Mouse (Mus musculus) macrophage (primary cell): Measurements from ENCODE around the gene Gpx5. TPM values are rescaled to one million over a fixed set of nuclear protein-coding genes. Genes with fewer than 3 reads are reported as not detected.

Experiments used
- H3K27ac ChIP-seq: fragments of 350-480 bp; formaldehyde crosslinking; 2 replicates; pipeline ENCODE4 v1.9.0; 2021
- H3K36me3 ChIP-seq: fragments of 350-480 bp; formaldehyde crosslinking; 2 replicates; pipeline ENCODE4 v1.9.0; 2021; ENCODE audit errors: inconsistent target
- H3K4me3 ChIP-seq: fragments of 350-480 bp; formaldehyde crosslinking; 2 replicates; pipeline ENCODE4 v1.9.0; 2021; ENCODE audit errors: inconsistent target
- H3K79me2 ChIP-seq: fragments of 350-480 bp; formaldehyde crosslinking; 2 replicates; pipeline ENCODE4 v1.9.0; 2021; ENCODE audit errors: inconsistent target
- WGBS: methylation state at CpG from one replicate; pipeline ENCODE4 v1.1.7; 2026; ENCODE audit warnings: inconsistent platforms; ENCODE audit not compliant: missing documents; 5-methylcytosine and 5-hydroxymethylcytosine counted together
- polyA plus RNA-seq: library from polyadenylated mRNA; stranded (reverse); fragments of 250-400 nt; gene quantifications from 3 replicates; pipeline ENCODE4 v1.2.4, GENCODE M21; 2018; ENCODE audit warnings: inconsistent platforms

Gpx5 gene
- polyA plus RNA-seq, 1 experiment from 2014 or later: not detected

DNA sequence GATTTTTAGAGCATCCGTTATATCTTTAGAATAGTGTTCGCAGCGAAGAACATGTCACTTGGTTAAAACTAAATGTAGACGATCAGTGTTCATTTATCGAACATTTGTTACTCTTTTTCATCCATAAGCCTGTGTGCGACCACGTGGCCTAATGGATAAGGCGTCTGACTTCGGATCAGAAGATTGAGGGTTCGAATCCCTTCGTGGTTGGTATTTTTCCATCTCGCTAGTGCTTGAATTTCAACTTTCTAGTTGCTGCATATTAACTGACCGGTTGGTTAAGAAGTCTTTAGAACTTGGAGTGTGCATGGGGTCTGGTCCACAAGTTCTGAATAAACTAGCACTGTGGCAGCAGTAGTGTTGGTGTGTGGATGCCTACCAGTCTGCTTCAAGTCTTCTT, 13.0 kb downstream of the Gpx5 start:
- Histone ChIP-seq H3K27ac (no peak overlapping the region), H3K4me3 (peak overlapping the region; percentile 42), H3K36me3 (no peaks in the 10 kb centered on the region), H3K79me2 (no peaks in the 10 kb centered on the region)
- 2% methylated on average over 13 of the region's 13 CpGs for WGBS

DNA sequence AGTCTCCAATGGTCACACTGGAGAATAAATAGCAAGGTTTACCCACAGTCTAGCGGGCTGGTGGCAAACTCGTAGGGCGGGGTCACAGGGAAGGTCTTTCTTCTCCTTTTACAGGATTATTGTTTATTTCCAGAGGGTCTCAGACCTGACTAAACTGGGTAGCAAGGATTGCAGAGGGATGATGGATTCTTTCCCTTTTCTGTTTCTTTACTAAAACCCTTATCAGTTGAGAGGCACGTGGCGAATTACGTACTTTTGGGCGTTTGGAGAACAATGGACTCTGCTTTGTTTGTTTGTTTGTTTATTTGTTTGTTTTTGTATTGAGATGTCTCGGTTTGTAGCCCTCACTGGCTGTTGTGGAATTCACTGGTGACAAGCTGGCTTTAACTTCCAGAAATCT, 13.5 kb downstream of the Gpx5 start:
- no peak overlapping the region for H3K27ac ChIP-seq
- H3K4me3 ChIP-seq: peak overlapping the region; percentile 42
- 4% methylated on average over 8 of the region's 8 CpGs for WGBS
- H3K79me2 ChIP-seq: no peaks in the 10 kb centered on the region
- no peaks in the 10 kb centered on the region for H3K36me3 ChIP-seq

DNA sequence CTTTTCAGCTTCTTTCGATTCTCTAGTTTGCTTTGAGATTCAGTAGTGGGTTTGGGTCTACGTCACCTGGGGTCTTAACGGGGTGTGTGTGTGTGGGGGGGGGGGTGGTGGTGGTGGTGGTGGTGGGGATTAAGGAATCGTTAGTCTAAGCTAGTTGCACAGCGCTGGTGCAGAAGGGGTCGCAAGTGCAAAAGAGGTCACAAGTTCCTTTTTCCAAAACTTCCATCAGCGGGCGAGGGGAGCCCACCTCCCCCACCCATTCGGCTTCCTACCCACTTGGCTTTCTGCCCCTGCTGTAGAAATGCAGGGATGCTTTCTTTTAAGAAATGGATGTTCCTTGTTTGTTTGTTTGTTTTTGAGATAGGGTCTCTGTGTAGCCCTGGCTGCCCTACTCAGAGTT, 16.0 kb downstream of the Gpx5 start:
- 2% methylated on average over 9 of the region's 9 CpGs for WGBS
- no peaks in the 10 kb centered on the region for H3K36me3 ChIP-seq
- no peaks in the 10 kb centered on the region for H3K79me2 ChIP-seq
- no peak overlapping the region for H3K27ac ChIP-seq
- H3K4me3 ChIP-seq: peak overlapping the region; percentile 44

DNA sequence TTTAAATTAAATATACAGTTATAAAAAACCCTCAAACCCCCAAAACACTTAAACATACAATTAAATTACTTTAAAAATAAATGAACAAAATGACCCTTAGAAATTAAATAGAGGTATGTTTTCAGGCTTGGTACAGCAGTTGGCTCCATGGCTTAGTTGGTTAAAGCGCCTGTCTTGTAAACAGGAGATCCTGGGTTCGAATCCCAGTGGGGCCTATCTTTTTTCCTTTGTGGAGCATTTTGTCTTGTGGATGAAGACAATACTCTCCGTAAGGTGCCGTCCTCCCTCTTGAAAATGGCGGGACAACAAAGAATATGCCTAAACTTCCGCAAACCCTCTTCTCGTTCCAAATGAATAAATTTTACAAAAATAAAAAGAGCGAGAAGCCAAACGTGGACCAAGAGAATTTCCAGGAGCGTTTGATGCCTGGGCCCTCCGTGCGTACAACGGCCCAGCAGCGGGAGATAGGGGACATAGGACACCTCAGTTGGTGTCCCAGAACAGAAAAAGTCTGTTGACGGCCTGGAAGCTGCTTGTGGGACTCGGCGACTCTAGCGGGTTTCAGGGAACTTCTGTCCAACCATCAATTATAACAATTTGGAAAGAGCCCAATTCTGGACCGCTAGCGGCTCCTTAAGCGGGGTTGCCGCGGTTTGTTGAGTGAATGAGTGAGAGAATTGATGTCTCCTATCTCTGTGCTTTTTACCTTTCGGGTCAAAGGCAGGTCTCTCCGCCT, 16.5 kb downstream of the Gpx5 start:
- H3K27ac ChIP-seq: no peak overlapping the region
- under 1% methylated on average over 25 of the region's 25 CpGs for WGBS
- H3K4me3 ChIP-seq: peak overlapping the region; percentile 44
- H3K36me3 ChIP-seq: no peaks in the 10 kb centered on the region
- no peaks in the 10 kb centered on the region for H3K79me2 ChIP-seq

DNA sequence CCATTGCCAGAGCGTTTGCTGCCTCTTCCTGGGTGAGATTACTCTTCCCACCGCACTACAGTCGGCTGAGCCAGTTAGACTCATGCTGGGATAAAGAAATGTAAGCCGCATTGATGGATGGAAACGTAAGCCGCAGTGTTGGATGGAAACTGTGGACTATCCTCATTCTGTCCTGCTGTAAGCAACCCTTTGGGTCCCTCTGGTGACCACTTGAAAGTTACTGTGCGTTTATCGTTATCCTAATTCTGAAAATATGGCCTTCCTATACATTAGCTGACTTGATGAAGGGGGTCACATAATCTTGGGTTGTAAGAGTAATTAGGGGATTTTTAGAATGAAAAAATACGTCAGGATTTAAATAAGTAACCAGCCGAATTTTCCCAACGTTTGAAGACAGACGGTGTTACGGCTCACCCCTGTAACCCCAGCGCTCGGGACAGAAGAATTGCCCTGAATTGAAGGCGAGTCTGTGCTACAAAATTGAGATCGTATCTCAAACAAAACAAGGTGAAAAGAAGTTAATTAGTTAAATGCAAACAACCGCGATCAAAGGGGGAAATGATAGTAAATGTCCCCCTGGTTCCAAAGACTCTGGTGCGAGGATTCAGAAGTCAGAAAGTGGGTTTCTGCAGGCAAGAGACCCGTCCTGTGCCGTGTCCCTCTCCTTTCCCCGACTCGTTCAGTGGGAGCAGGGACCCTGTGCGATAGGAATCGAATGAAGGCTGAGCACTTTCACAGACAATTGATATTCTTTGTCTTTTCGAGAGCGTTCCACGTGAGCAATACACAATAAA, 17.3 kb downstream of the Gpx5 start:
- no peaks in the 10 kb centered on the region for H3K79me2 ChIP-seq
- 4% methylated on average over 29 of the region's 29 CpGs for WGBS
- H3K36me3 ChIP-seq: no peaks in the 10 kb centered on the region
- no peak overlapping the region for H3K27ac ChIP-seq
- peak overlapping the region; percentile 44 for H3K4me3 ChIP-seq

DNA sequence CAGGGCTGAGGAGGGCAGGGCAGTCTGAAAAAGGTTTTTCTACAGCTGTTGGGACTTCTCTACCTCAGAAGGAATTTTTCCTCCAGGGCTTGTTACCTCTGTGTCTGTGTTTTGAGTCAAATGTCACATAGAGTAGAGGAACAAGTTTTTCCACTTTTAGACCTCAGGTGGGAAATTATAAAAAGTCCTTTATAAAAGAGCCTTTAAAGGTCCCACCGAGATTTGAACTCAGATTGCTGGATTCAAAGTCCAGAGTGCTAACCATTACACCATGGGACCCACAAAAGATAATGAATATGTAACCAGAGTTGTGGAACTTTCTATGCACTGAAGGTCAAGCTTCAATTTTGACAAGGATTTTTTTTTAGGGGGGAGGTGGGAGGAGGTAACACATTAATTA, 24.3 kb downstream of the Gpx5 start:
- Histone ChIP-seq H3K4me3 (no peak overlapping the region), H3K79me2 (no peaks in the 10 kb centered on the region), H3K27ac (no peak overlapping the region), H3K36me3 (no peaks in the 10 kb centered on the region)
- WGBS: 15% methylated on average over 1 of the region's 1 CpGs

DNA sequence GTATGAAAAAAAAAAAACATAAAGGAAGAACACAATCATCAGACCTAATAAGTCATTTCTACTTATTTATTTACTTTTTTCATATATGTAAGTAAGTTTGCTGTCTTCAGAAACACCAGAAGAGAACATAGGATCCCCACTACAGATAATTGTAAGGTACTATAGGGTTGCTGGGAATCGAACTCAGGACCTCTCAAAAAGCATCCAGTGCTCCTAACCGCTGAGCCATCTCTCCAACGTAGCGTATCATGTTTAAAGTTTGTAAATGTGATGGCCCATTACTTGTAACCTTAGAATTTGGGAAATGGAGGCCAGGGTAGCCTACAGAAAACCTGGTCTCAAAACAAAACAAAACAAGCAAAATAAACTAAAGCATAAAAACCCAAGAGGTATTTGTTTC, 25.0 kb downstream of the Gpx5 start:
- 77% methylated on average over 4 of the region's 4 CpGs for WGBS
- H3K4me3 ChIP-seq: no peak overlapping the region
- no peaks in the 10 kb centered on the region for H3K36me3 ChIP-seq
- H3K79me2 ChIP-seq: no peaks in the 10 kb centered on the region
- no peak overlapping the region for H3K27ac ChIP-seq

DNA sequence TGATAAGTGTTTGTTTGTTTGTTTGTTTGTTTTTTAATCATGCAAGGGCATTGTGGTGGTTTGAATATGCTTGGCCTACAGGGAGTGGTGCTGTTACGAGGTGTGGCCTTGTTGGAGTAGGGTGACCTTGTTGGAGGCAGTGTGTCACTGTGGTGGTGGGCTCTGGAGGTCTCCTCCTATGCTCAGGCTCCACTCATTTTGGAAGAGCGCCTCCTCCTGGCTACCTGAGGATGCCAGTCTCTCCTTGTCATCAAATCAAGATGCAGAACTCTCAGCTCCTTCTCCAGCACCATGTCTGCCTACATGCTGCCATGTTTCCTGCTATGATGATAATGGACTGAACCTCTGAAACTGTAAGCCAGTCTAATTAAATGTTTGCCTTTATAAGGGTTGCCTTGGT, 26.8 kb downstream of the Gpx5 start:
- H3K79me2 ChIP-seq: no peaks in the 10 kb centered on the region
- no peak overlapping the region for H3K4me3 ChIP-seq
- H3K27ac ChIP-seq: no peak overlapping the region
- 77% methylated on average over 2 of the region's 2 CpGs for WGBS
- H3K36me3 ChIP-seq: no peaks in the 10 kb centered on the region

DNA sequence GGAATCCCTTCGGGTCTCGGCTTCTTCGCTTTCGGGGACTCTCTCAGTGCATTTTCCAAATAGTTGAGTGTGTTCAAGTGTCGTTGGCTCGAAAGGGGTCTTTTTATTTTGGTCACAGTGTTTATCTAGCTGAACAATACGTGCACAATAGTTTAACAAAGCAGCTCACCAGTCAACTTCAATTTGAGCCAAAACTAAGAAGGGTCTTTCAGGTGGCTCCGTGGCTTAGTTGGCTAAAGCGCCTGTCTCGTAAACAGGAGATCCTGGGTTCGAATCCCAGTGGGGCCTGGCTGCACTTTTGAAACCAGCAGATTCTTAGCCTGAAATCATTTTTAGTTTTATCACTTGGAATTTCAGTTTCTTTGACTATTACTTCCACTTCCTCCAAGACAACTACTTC, 28.2 kb downstream of the Gpx5 start:
- H3K79me2 ChIP-seq: no peaks in the 10 kb centered on the region
- H3K36me3 ChIP-seq: no peaks in the 10 kb centered on the region
- WGBS: 11% methylated on average over 11 of the region's 11 CpGs
- no peak overlapping the region for H3K27ac ChIP-seq
- no peak overlapping the region for H3K4me3 ChIP-seq

DNA sequence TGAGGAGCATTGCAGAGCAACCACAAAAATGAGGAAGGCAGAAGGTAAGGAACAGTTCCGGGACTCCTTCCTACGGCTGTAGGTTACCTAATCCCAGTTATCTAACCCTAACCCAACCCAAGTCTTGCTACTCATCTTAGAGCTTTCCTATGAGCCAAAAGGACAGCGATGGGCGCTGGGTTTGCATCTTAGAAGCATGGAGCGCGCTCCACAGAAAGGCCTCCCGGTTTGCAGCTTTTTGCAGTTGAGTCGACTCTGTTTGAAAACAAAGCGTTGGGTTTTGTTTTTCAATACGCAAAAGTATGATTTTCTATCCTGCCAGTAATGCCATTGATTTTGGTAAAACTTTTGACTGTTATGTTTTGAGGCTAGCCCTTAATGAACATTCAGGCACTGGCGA, 28.6 kb downstream of the Gpx5 start:
- Histone ChIP-seq H3K36me3 (no peaks in the 10 kb centered on the region), H3K27ac (no peak overlapping the region), H3K4me3 (no peak overlapping the region), H3K79me2 (no peaks in the 10 kb centered on the region)
- WGBS: 10% methylated on average over 11 of the region's 11 CpGs

DNA sequence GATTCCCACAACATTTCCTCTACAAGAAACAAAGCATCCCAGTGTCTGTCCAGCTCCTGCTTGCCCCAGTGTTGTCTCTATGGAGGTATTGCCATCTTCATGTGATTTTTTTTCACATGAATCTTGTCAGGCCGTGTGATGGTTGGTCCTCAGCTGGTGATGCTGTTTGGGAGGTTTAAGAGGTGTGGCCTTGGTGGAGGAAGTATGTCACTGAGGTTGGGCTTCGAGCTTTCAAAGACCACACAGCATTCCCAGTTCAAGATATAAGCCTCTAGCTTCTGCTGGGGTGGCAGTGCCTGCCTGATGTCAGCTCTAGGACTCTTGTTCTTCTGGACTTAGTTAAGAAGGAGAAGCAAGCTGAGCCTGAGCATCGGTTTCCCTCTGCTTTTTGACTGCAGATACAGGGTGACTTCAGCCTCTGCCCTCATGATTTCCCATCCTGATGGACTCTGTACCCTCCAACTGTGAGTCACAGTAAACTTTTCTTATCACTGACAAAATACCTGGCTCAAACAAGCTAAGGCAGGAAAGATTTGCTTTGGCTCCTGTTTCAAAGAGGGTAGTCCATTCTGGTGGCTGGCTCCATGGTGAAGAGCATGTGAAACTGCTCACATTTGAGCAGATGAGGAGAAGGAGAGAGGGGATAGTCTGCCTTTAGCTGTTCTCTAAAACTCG, 29.6 kb downstream of the Gpx5 start:
- 63% methylated on average over 4 of the region's 4 CpGs for WGBS
- Histone ChIP-seq H3K27ac (no peak overlapping the region), H3K4me3 (no peak overlapping the region), H3K79me2 (no peaks in the 10 kb centered on the region), H3K36me3 (no peaks in the 10 kb centered on the region)

DNA sequence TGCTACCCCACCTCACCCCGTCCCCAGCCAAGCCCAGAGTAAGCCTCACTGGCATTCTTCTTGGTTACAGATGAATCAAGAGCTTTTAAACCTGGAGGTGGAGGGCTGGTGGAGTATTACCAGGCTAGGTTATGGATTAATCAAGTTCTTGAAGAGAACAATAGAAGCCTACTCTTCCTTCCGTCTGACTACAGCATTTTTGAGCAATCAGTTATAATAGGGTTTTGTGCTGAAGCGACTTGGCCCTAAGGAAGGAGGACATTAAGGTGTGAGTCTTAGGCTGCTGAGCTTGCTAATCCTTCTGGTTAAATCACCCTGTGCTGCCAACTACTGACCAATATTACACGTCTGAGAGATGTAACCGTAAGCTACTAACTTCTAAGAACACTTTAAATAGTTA, 32.2 kb downstream of the Gpx5 start:
- Histone ChIP-seq H3K79me2 (no peaks in the 10 kb centered on the region), H3K27ac (no peak overlapping the region), H3K4me3 (no peak overlapping the region), H3K36me3 (no peaks in the 10 kb centered on the region)
- 38% methylated on average over 5 of the region's 5 CpGs for WGBS

DNA sequence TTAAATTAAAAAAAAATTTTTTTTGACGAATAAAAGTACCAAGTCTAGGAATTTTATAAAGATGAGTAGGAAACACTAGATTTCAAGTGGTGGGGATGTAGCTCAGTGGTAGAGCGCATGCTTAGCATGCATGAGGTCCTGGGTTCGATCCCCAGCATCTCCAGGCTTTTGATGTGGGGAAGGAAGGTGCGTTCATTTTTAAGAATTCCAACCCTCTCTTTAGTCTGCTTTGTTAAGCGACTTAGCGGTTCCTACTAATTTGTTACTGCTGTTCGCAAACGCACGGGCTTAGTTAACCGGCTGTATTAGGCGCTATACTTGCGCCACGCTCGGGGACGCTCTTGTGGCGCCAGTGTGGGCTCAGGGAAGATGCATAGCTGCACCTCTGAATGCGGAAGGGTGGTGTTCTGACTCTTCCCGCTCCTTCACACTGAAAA, 32.8 kb downstream of the Gpx5 start:
- Histone ChIP-seq H3K4me3 (no peak overlapping the region), H3K27ac (no peak overlapping the region), H3K36me3 (no peaks in the 10 kb centered on the region), H3K79me2 (no peaks in the 10 kb centered on the region)
- WGBS: 5% methylated on average over 18 of the region's 18 CpGs

DNA sequence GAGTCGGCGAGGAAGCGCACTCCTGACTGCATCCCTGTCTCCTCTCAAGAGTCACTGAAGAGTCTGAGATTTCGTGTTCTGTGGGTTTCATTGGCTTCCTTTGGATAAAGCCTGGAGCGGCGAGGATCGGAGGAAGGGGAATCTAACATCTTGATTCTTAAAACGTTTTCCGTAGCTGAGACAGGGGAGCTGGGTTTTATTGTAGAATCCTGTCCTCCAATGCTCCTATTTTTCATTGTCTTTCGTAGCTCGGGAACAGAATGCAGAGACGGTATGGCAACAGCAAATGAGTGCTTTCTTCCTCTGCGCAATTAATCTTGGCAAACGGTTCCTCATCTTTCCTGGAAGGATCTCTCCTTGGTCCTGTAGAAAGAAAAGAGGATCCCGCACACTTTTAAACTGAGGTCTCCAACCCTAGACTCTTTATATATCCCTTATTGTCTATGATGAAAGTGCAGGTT, 33.3 kb downstream of the Gpx5 start:
- H3K79me2 ChIP-seq: no peaks in the 10 kb centered on the region
- no peak overlapping the region for H3K27ac ChIP-seq
- no peaks in the 10 kb centered on the region for H3K36me3 ChIP-seq
- no peak overlapping the region for H3K4me3 ChIP-seq
- 10% methylated on average over 15 of the region's 15 CpGs for WGBS

DNA sequence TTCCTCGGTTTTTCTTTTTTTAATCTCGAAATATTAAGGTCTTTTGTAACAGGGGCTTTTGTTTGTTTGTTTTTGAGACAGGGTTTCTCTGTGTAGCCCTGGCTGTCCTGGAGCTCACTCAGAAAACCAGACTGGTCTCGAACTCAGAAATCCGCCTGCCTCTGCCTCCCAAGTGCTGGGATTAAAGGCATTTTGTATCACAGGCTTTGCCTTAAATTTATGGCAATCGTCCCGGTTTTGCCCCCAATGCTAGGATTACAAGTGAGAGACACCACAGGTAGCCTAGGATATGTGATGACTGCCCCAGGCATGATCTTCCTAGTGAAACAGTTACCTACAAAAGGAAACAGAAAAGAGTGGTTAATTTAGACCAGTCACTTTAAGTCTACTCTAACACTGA, 34.0 kb downstream of the Gpx5 start:
- H3K4me3 ChIP-seq: no peak overlapping the region
- 35% methylated on average over 6 of the region's 6 CpGs for WGBS
- no peaks in the 10 kb centered on the region for H3K79me2 ChIP-seq
- no peak overlapping the region for H3K27ac ChIP-seq
- H3K36me3 ChIP-seq: no peaks in the 10 kb centered on the region
